Mouse (Mus musculus): Measurements from ENCODE around the gene Klf16. TPM values are rescaled to one million over a fixed set of nuclear protein-coding genes. Genes with fewer than 3 reads are reported as not detected.

Gene Klf16
- polyA plus RNA-seq, 1 experiment, result 33.2 TPM

- TF ChIP-seq CTCF (IDR thresholded peaks at IDR 0.05; ENCODE audit: extremely low read depth, insufficient read length, insufficient replicate concordance, low read depth, low read length) (no peak), POLR2A (IDR thresholded peaks at IDR 0.05; ENCODE audit: low read depth, low read length) (no peak)
- 3% methylated on average over 30 of the region's 30 CpGs for WGBS
- no peak within 1 kb of the TSS for H3K27ac ChIP-seq (ENCODE audit: insufficient read depth, low read depth, low read length)
- peak within 1 kb of the TSS; percentile 29; the same call in 1 of the 2 replicates for H3K4me3 ChIP-seq (ENCODE audit: low read depth, low read length)
- peaks cover 24% of the 10 kb centered on the region for H3K36me3 ChIP-seq (ENCODE audit: control insufficient read depth, insufficient read depth, low read length)
- H3K27me3 ChIP-seq (ENCODE audit: control insufficient read depth, insufficient read depth, low read length), result peaks cover 7% of the 10 kb centered on the region
- peaks cover 8% of the 10 kb centered on the region for H3K4me1 ChIP-seq (ENCODE audit: control insufficient read depth, insufficient read depth, insufficient read length, low read length)
Observed at GRCm38 (mm10) chr10:80538710-80539394, 38.3 kb downstream of the Klf16 start, which contains the start of gene Atp8b3. Gene Atp8b3, minus strand, starts transcription at chr10:80539124.

GRCm38 (mm10) chr10:80538180-80538579 lies 38.9 kb downstream of the Klf16 start:
- Histone ChIP-seq H3K27ac (ENCODE audit: insufficient read depth, low read depth, low read length) (no peak overlapping the region), H3K36me3 (ENCODE audit: control insufficient read depth, insufficient read depth, low read length) (peaks cover 17% of the 10 kb centered on the region), H3K4me3 (ENCODE audit: low read depth, low read length) (no peak overlapping the region), H3K27me3 (ENCODE audit: control insufficient read depth, insufficient read depth, low read length) (peaks cover 7% of the 10 kb centered on the region), H3K4me1 (ENCODE audit: control insufficient read depth, insufficient read depth, insufficient read length, low read length) (peaks cover 8% of the 10 kb centered on the region)
- TF ChIP-seq POLR2A (IDR thresholded peaks at IDR 0.05; ENCODE audit: low read depth, low read length) (no peak), CTCF (IDR thresholded peaks at IDR 0.05; ENCODE audit: extremely low read depth, insufficient read length, insufficient replicate concordance, low read depth, low read length) (no peak)
- whole genome bisulfite sequencing, result 50% methylated on average over 5 of the region's 5 CpGs

GRCm38 (mm10) chr10:80535711-80536110 lies 41.4 kb downstream of the Klf16 start:
- H3K27me3 ChIP-seq (ENCODE audit: control insufficient read depth, insufficient read depth, low read length), result peaks cover 7% of the 10 kb centered on the region
- WGBS, result 16% methylated on average over 13 of the region's 13 CpGs
- peaks cover 8% of the 10 kb centered on the region for H3K4me1 ChIP-seq (ENCODE audit: control insufficient read depth, insufficient read depth, insufficient read length, low read length)
- H3K4me3 ChIP-seq (ENCODE audit: low read depth, low read length), result no peak overlapping the region
- no peak overlapping the region for H3K27ac ChIP-seq (ENCODE audit: insufficient read depth, low read depth, low read length)
- no peaks in the 10 kb centered on the region for H3K36me3 ChIP-seq (ENCODE audit: control insufficient read depth, insufficient read depth, low read length)
- TF ChIP-seq POLR2A (IDR thresholded peaks at IDR 0.05; ENCODE audit: low read depth, low read length) (no peak), CTCF (IDR thresholded peaks at IDR 0.05; ENCODE audit: extremely low read depth, insufficient read length, insufficient replicate concordance, low read depth, low read length) (no peak)

GRCm38 (mm10) chr10:80535071-80535470 lies 42.0 kb downstream of the Klf16 start:
- TF ChIP-seq CTCF (IDR thresholded peaks at IDR 0.05; ENCODE audit: extremely low read depth, insufficient read length, insufficient replicate concordance, low read depth, low read length) (no peak), POLR2A (IDR thresholded peaks at IDR 0.05; ENCODE audit: low read depth, low read length) (no peak)
- no peaks in the 10 kb centered on the region for H3K36me3 ChIP-seq (ENCODE audit: control insufficient read depth, insufficient read depth, low read length)
- H3K27me3 ChIP-seq (ENCODE audit: control insufficient read depth, insufficient read depth, low read length), result peaks cover 7% of the 10 kb centered on the region
- WGBS, result 7% methylated on average over 14 of the region's 14 CpGs
- H3K27ac ChIP-seq (ENCODE audit: insufficient read depth, low read depth, low read length), result no peak overlapping the region
- peaks cover 8% of the 10 kb centered on the region for H3K4me1 ChIP-seq (ENCODE audit: control insufficient read depth, insufficient read depth, insufficient read length, low read length)
- H3K4me3 ChIP-seq (ENCODE audit: low read depth, low read length), result peak overlapping the region; percentile 23

DNA sequence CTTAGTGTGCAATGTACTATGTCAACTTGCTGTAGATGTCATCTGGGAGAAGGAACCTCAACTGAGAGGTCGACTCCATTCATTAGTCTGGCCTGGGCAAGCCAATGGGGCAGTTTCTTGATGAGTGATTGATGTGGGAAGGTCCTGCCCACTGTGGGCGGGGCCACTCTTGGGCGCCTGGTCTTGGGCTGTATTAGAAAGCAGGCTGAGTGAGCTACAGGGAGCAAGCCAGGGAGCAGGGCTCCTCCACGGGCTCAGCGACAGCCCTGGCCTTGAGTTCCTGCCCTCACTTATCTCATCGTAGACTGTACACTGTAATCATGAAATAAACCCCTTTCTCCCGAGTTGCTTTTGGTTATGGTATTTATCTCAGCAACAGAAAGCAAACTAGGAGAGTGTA lies 43.4 kb downstream of the Klf16 start:
- H3K27ac ChIP-seq (ENCODE audit: insufficient read depth, low read depth, low read length), result no peak overlapping the region
- peaks cover 7% of the 10 kb centered on the region for H3K27me3 ChIP-seq (ENCODE audit: control insufficient read depth, insufficient read depth, low read length)

DNA sequence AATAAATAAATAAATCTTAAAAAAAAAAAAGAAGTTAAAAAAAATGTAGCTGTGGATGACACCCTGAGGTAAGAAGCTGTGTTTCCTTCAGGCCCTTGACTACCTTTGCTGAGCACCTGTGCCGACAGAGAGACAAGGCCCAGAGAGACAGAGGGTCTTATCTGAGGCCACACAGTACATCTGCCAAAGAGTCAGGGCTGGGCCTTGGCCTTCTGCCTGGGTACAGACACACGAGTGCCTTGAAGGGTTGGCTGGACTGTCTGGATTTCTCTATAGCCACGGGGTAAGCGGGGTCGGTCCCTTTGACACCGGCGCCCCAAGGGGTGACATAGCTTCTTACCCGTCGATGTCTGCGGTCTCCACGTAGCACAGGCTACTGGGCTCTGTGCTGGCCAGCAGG lies 44.3 kb downstream of the Klf16 start:
- H3K27ac ChIP-seq (ENCODE audit: insufficient read depth, low read depth, low read length), result no peak overlapping the region
- H3K36me3 ChIP-seq (ENCODE audit: control insufficient read depth, insufficient read depth, low read length), result no peaks in the 10 kb centered on the region
- 78% methylated on average over 11 of the region's 11 CpGs for WGBS
- peaks cover 7% of the 10 kb centered on the region for H3K27me3 ChIP-seq (ENCODE audit: control insufficient read depth, insufficient read depth, low read length)
- H3K4me1 ChIP-seq (ENCODE audit: control insufficient read depth, insufficient read depth, insufficient read length, low read length), result peaks cover 6% of the 10 kb centered on the region
- no peak for TF ChIP-seq CTCF (IDR thresholded peaks at IDR 0.05; ENCODE audit: extremely low read depth, insufficient read length, insufficient replicate concordance, low read depth, low read length)
- TF ChIP-seq POLR2A (IDR thresholded peaks at IDR 0.05; ENCODE audit: low read depth, low read length), result no peak
- no peak overlapping the region for H3K4me3 ChIP-seq (ENCODE audit: low read depth, low read length)

More for the DNA sequence above, 43.4 kb downstream of the Klf16 start:
- Histone ChIP-seq H3K4me3 (ENCODE audit: low read depth, low read length) (no peak overlapping the region), H3K36me3 (ENCODE audit: control insufficient read depth, insufficient read depth, low read length) (no peaks in the 10 kb centered on the region), H3K4me1 (ENCODE audit: control insufficient read depth, insufficient read depth, insufficient read length, low read length) (peaks cover 6% of the 10 kb centered on the region)
- WGBS, result 8% methylated on average over 7 of the region's 7 CpGs
- TF ChIP-seq POLR2A (IDR thresholded peaks at IDR 0.05; ENCODE audit: low read depth, low read length) (no peak), CTCF (IDR thresholded peaks at IDR 0.05; ENCODE audit: extremely low read depth, insufficient read length, insufficient replicate concordance, low read depth, low read length) (no peak)

DNA sequence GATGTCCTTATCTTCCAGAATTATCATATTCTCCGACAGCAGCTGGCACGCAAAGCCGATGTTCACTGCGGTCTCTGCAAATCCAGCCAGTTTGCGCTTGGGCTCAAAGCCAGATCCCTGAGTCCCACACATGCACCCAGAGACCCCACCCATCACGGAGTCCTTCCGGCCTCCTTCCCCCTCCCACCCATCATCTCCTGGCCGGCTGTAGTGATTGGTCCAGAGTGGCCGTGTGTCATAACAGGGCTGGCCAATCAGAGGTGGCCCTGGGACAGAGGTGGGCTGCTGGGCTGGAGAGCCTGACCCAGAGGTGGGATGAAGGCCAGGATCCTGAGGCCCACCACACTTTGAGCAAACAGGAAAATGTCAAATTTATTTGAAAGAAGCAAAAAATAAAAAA lies 50.9 kb downstream of the Klf16 start:
- Histone ChIP-seq H3K36me3 (ENCODE audit: control insufficient read depth, insufficient read depth, low read length) (no peaks in the 10 kb centered on the region), H3K27me3 (ENCODE audit: control insufficient read depth, insufficient read depth, low read length) (no peaks in the 10 kb centered on the region), H3K4me3 (ENCODE audit: low read depth, low read length) (no peak overlapping the region), H3K4me1 (ENCODE audit: control insufficient read depth, insufficient read depth, insufficient read length, low read length) (no peaks in the 10 kb centered on the region), H3K27ac (ENCODE audit: insufficient read depth, low read depth, low read length) (no peak overlapping the region)
- 26% methylated on average over 9 of the region's 9 CpGs for WGBS
- TF ChIP-seq CTCF (IDR thresholded peaks at IDR 0.05; ENCODE audit: extremely low read depth, insufficient read length, insufficient replicate concordance, low read depth, low read length) (no peak), POLR2A (IDR thresholded peaks at IDR 0.05; ENCODE audit: low read depth, low read length) (no peak)

All from small intestine, adult 2 months (tissue).